Mouse (Mus musculus) c-Kit-positive CD71-negative TER-119-negative erythroid progenitor cells, embryonic 14.5 days (primary cell): ENCODE data around the gene Heph.
"Not testable (repeated sequence)": the region's sequence is repeated elsewhere in the genome, so short reads cannot be mapped to it uniquely, and the experiment has no call there.

Experiments
- DNase-seq: peaks from one replicate; pipeline ENCODE4 v3.0.0-alpha.2; 2013; ENCODE audit warnings: low read depth

The Heph gene

DNA sequence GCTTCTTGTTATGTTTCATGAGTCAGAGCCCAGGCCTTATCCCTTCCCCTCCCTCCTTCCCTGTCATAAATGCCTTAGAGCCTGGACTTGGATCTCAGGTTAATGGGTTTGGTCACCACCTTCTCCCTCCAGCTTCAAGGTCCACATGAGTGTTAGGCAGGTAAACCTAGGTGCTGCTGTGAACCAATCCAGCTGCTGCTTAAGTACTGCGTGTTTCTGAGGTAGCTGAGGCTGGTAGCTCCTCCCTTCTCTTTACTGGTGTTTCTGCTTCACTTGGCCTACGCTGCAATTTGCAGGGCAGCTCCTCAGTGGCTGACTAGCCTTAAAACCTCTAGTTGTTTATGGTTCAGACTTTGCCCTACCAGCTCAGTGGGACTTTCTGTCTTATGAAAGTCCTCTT, at the start of gene Heph:
Heph (plus strand) TSS at position 211 of the 400 bp plus-strand sequence.
- DNase-seq: no peak

DNA sequence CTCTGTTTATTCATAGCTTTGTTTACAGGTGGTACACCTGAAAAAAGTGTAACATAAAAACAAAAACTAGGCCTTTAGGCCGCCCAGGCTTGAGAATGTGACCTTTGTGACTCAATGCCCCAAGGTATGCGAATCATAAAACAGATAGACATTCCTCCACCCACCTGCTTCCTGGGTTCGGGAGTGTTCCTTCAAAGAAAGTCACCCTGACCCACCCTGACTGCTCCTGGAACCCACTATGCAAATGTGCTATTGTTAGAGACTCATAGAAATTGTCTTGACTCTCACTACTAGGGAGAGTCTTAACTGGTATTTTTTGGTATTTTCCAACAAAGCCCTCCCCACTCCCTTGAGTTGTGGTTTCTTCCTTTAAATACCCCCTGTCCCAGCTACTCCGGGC, 39.8 kb upstream of the Heph start:
- DNase-seq: not testable (repeated sequence)

DNA sequence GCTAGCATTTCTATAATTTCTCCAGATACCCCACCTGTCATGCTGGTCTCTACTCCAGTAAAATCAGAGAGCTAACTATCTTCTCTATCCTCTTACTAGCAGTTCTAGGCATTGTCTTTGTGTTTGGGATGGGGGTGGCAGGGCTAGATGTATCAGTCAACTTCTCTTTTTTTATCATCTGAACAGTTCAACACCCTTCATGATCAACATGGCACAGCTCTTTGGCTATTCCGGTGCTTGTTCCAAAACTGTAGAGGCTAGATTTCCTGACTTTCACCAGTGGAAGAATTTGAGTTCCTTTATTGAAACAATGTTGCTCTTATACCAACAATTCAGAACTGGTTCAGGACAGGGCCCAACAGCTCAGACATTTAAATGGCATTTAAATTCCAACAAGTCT, 38.2 kb upstream of the Heph start:
- DNase-seq: no peak

DNA sequence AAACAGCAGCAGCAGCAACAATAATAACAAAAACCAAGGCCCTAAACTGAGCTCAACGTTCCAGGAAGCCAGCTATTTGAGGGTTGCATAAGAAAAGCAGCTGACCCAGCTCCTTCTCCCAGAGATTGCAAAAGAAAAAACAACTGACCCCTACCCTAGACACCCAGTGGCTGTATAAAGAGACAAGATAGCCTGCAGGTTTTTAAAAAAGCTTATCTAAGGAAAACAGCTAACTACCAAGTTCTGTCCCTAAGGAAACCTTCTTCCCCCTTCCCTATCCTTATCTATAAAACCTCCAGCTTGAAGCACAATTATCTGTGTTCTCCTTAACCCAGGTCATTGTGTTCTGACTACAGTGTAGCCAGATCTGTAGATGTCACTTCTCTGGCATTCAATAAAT, 37.4 kb upstream of the Heph start:
- no peak for DNase-seq

DNA sequence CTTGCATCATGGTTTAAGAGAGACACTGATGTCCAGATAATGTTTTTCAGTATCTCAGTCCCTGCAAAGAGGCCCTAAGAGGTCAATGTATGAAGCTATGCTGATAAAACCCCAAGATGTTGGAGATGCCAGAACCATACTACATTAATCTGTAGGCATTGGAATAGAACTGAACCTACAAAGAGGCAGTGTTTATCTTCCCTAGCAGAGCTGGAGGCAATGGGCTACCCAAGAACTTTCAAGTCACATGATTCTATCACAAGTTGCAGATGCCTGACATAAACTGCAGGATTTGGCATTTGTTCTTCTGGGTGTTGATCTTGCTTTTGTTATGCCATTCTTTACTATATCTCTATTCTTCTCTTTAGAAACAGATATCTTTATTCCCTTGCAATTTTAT, 35.8 kb upstream of the Heph start:
- no peak for DNase-seq

DNA sequence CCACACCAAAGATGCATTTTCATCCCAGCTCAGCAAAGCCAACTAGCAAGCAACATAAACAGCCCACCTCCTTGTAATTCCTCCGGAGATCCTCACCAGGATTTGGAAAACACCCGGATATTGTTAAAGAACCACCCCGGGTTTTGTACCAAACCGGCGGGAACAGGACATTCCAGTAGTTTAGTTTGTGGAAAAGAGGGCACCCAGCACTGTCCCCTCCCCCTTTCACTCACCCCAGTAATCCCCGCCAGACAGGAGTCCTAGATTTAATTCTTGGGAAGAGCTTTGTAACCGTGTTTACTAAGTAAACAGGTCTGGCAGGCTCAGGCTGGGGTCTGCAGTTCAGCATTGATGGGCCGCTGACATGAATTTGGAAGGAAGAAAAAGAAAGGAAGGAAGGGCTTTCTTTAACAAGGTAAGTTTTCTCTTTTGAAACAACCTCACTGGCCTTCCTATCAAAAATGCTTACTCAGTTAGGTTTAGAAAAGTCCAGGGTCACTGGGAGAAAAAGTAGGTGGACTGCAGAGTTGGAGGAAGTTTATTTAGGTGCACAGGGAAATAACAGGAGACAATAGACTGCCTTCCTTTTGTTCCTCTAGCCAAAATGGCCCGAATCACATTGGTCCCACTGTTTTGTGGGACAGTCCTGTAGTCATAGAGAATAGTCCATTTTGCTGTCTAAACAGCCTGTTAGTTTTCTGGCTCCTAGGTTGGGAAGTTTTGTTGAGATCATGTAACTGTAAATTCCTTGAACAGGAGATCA, 1.2 kb downstream of the Heph start, which contains the start of gene Hsf3:
Hsf3 (minus strand) TSS at position 94 of the 763 bp plus-strand sequence.
- DNase-seq: no peak

DNA sequence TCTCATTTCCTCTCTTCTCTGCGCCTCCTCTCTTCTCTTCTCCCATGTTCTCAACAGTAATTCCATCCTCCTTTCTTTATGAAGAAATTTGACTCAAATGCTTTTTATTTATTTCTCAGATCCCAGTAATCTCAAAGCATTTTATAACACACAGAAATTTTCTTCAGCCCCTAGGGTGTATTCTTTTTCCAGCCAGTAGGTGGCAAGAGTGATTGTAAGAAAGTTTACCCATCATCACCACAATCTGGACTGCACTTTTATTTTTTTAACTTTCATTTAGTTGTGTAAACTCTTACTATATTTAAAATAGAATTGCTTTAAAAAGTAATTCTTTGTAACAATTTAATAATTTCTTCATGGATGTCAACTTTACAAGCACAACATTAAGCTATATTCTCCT, 46.4 kb downstream of the Heph start:
- no peak for DNase-seq
